Mouse (Mus musculus) left cerebral cortex, adult 2 months (tissue): ENCODE results near the gene Hoxa10. TPM values are rescaled to one million over a fixed set of nuclear protein-coding genes. Genes with fewer than 3 reads are reported as not detected.

Experiments used
- DNase-seq, 2 experiments: peaks; one replicate each; pipeline ENCODE4 v3.0.0; 2021 to 2022; ENCODE audit warnings: low spot score in 2 of 2, mixed read lengths in 1 of 2; ENCODE audit errors: extremely low spot score in 1 of 2
- H3K27ac ChIP-seq: fragments of 200-600 bp; 2 replicates; pipeline ENCODE4 v1.8.1; 2022
- H3K4me3 ChIP-seq: fragments of 200-600 bp; 2 replicates; pipeline ENCODE4 v1.8.1; 2022
- CTCF ChIP-seq: fragments of 200-600 bp; IDR thresholded peaks from 2 replicates; pipeline ENCODE4 v1.8.1; 2022; ENCODE audit warnings: antibody characterized with exemption, mild to moderate bottlenecking, moderate library complexity
- intact Hi-C: fragments of 180-260 bp; cut with DNase I; formaldehyde crosslinking; loops from one replicate; pipeline ENCODE4 v1.15.1; 2025
- microRNA-seq, 2 experiments: library from miRNA; unstranded; fragments of <30 nt; microRNA quantifications; one replicate each; pipeline ENCODE4 v1.2.0; 2021
- total RNA-seq, 2 experiments: library from RNA; stranded (reverse); gene quantifications; 2 replicates each; pipeline ENCODE4 v1.2.3; 2021

Gene Hoxa10
- total RNA-seq, 2 experiments from 2014 or later: not detected

GRCm38 (mm10) chr6:52189172-52189591 lies 51.5 kb downstream of the Hoxa10 start:
- TF ChIP-seq CTCF: no peak
- Histone ChIP-seq H3K27ac (no peak overlapping the region), H3K4me3 (no peak overlapping the region)
- intact Hi-C loops: no loop called here
- DNase-seq: no peak

DNA sequence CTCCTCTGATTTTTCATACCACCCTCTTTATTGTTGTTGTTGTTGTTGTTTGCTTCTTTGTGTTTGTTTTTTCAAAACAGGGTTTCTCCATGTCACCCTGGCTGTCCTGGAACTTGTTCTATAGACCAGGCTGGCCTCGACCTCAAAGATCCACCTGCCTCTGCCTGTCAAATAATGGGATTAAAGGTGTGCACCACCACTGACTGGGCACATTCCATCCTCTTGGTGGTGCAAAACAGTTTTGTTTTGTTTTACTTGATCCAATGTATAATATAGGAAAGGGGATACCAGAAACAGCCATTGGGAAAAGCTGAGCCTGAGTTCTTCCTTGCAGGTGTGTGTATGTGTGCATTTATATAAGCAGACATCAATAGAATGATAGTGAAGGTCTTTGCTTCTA lies 54.2 kb downstream of the Hoxa10 start:
- intact Hi-C loops: no loop called here
- Histone ChIP-seq H3K4me3 (no peak overlapping the region), H3K27ac (no peak overlapping the region)
- no peak for DNase-seq
- no peak for TF ChIP-seq CTCF

DNA sequence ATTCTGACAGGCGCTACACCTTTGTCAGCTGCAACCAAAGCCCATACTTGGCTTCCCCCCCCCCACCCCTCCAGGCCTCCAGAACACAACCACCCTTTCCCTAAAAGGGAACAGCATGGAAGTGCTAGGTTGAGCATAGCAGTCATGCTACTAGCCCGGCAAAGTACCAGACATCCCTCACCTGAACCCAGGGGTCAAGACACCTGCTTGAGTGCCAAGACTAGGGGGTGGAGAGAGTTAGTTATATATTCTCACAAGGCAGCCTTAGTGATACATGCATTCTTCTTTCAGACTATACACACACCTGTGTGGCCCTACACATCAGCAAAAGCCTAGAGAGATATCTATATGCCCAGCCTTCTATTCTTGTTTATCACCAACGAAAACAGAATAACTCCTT lies 54.8 kb downstream of the Hoxa10 start:
- no peak for DNase-seq
- H3K4me3 ChIP-seq: no peak overlapping the region
- H3K27ac ChIP-seq: no peak overlapping the region
- TF ChIP-seq CTCF: no peak
- intact Hi-C loops: no loop called here

- Histone ChIP-seq H3K4me3 (no peak overlapping the region), H3K27ac (no peak overlapping the region)
- intact Hi-C loops: no loop called here
- no peak for TF ChIP-seq CTCF
- no peak for DNase-seq
Observed at GRCm38 (mm10) chr6:52185222-52185621, 55.4 kb downstream of the Hoxa10 start.

GRCm38 (mm10) chr6:52184668-52185067 lies 56.0 kb downstream of the Hoxa10 start:
- H3K4me3 ChIP-seq: no peak overlapping the region
- intact Hi-C loops: no loop called here
- H3K27ac ChIP-seq: no peak overlapping the region
- no peak for TF ChIP-seq CTCF
- DNase-seq: no peak

DNA sequence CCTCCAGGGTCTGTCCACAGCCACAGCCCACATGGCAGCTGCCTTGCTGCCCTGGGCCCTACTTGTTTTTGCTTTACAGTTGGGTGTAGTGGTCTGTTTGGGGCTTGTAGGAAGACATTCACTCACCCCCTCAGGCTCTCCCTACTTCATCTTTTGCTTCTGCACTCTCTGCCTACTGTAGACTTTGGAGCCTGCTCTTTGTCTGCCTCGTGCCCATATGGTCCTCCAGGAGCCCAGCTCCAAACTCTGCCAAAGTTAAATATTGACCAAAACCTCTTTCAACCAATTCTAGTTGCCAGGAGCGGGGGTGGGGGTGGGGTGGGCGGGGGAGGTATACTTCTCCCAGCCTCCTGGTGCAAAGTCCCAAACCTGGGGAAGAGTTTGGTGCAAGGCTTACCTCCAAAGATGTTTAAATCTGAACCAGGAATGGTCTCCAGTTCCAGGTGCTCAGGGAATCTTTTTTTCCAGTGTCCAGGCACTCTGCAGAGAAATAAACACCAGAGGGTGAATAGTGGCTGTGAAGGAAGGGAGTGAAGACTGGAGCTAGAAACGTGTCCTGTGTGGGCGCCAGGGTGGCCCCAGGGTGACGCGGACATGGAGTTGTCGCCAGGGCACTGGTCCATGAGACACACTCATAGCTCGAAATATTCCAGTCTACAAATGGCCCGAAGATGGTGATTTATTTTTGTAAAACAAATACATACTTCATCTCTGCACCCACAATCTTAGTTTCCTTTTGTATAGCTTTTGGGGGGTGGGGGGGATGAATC lies 57.2 kb downstream of the Hoxa10 start:
- no peak for TF ChIP-seq CTCF
- H3K27ac ChIP-seq: no peak overlapping the region
- no peak overlapping the region for H3K4me3 ChIP-seq
- intact Hi-C loops: no loop called here
- DNase-seq: no peak

DNA sequence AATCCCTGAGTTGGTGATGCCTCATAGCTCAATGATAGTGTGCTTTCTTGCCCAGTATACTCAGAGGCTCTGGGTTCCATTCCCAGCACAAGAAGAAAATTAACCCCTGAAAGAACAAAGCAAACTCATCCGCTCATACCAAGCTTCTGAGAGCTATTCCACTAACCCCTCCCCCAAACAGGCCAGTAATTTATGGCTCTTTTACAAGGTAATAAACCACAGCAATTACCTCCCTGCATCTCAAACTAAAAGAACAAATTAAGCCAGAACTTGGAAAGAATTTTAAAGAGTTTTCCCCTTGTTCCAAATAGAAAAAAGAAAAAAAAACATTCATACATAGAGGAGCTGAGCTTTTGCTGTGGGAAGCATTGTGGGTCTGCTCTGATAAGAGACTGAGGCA lies 57.9 kb downstream of the Hoxa10 start:
- no peak for TF ChIP-seq CTCF
- DNase-seq: no peak
- Histone ChIP-seq H3K27ac (no peak overlapping the region), H3K4me3 (no peak overlapping the region)
- intact Hi-C loops: no loop called here

- H3K4me3 ChIP-seq: no peak overlapping the region
Observed at GRCm38 (mm10) chr6:52182030-52182429, 58.6 kb downstream of the Hoxa10 start.

More at GRCm38 (mm10) chr6:52182030-52182429, 58.6 kb downstream of the Hoxa10 start:
- intact Hi-C loops: no loop called here
- H3K27ac ChIP-seq: no peak overlapping the region
- DNase-seq: no peak
- TF ChIP-seq CTCF: no peak

Small RNA genes lying within 50 kb of the gene (microRNA-seq; reads per million reads assigned to microRNA genes)
- 1.2 to 2.6 reads per million in 2 experiments for gene Mir196b

Other genes starting within 250 kb of the Hoxa10 start
- 10 to 100 TPM in 1 of 2 experiments, 1 to 10 TPM in 1; 8.9 to 10.5 TPM for gene Skap2, start 228.3 kb downstream of the Hoxa10 start, total RNA-seq
- not detected for gene Hoxa1, start 82.5 kb downstream of the Hoxa10 start, total RNA-seq
- not detected for gene Hoxa2, start 76.0 kb downstream of the Hoxa10 start, total RNA-seq
- not detected for gene 5730596B20Rik, start 63.4 kb downstream of the Hoxa10 start, total RNA-seq
- gene Hoxa4, start 49.1 kb downstream of the Hoxa10 start, total RNA-seq: not detected
- gene Hoxa5, start 36.3 kb downstream of the Hoxa10 start, total RNA-seq: not detected
- gene Hoxa6, start 32.1 kb downstream of the Hoxa10 start, total RNA-seq: not detected
- gene Hoxa3, start 27.5 kb downstream of the Hoxa10 start, total RNA-seq: not detected
- gene Gm28308, start 27.5 kb downstream of the Hoxa10 start, total RNA-seq: not detected
- not detected for gene Hoxa7, start 19.0 kb downstream of the Hoxa10 start, total RNA-seq
- not detected for gene Hoxa9, start 9.8 kb downstream of the Hoxa10 start, total RNA-seq
- not detected for gene Hoxa11, start 5.0 kb upstream of the Hoxa10 start, total RNA-seq
- gene Hoxa13, start 20.0 kb upstream of the Hoxa10 start, total RNA-seq: not detected
- not detected for gene Evx1, start 72.6 kb upstream of the Hoxa10 start, total RNA-seq